Mouse (Mus musculus) mesoderm, embryonic 11.5 days (tissue): ENCODE measurements at regions not wholly inside any gene's neighbourhood (a gene's known extent, or its start where the extent isn't known, plus 50 kb on each side); places are given as distances from the start of the nearest gene placed in this dataset.
"Not testable (repeated sequence)": the region's sequence is repeated elsewhere in the genome, so short reads cannot be mapped to it uniquely, and the experiment has no call there.

Experiments used
- DNase-seq: peaks from one replicate; pipeline ENCODE4 v3.0.0-alpha.2; 2012; ENCODE audit warnings: low read depth, low spot score

DNA sequence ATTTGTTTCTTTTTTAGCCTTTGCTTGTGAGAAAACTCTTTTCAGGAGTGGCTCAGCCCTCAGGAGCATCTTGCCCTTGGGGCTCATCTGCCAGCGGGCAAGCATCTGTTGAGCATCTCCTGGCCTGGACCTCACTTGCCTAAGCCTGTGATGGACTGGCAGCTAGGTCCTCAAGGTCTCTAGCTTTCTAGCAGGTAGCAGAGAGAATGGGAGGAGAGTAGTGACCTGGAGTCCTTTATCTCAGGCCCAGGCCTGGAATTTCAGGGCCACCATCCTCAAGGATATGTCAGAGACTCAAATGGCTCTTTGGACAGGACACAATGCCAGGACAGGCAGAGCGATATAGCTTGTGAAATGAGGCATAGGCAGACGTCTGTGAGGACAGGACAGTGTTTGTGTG lies 59.3 kb upstream of the Klf13 start:
- DNase-seq = no peak

DNA sequence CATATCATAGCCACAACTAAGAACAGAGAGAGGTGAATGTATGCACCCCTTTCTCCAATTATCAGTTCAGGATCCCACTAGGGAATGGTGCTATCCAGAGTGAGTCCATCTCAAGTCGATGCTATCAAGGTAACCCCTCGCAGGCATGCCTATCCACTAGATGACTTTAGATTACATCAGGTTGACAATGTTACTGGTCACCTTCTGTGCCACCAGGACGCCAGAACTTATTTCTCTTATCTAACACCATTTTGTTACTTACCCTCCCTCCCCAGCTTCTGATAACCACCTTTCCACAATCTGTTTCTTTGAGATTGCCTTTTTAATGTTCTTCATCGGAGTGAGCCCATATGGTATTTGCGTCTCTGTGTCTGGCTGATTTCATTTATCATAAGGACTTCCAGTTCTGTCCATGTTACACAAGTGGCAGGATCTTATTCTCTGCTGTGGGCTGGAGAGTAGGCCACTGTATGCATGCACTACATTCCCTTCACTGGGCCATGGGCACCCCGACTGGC lies 57.9 kb upstream of the Klf13 start:
- DNase-seq = no peak

DNA sequence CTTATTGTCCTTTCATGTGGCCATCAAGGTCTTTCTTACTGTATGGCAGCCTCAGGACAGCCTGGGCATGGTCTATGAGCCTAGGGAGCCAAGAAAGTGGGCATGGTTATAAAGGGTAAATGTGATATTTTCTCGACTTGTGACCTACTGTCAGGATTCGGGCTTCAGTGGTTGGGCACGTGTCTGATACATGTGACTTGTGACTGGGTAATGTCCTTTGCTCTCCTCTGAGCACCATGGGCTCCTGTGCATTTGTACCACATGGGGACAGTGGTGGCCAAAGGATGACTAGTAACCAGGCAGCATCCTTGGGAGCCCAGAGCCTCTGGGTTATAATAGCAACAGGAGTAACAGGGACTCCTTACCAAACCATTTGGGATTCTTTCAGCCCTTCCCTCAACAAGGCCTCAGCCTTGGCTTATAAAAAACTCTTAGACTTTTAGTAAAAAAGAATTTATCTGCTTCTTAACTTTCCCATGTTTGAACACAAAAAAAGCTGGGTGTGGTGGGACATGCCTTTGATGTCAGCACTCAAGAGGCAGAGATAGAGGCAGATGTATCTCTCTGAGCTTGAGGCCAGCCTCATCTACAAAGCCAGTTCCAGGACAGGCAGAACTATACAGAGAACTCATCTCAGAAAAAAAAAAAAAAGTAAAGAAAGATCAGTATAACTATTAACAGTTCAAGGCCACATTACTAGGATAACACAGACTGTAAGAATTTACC lies 56.7 kb upstream of the Klf13 start:
- DNase-seq = no peak

DNA sequence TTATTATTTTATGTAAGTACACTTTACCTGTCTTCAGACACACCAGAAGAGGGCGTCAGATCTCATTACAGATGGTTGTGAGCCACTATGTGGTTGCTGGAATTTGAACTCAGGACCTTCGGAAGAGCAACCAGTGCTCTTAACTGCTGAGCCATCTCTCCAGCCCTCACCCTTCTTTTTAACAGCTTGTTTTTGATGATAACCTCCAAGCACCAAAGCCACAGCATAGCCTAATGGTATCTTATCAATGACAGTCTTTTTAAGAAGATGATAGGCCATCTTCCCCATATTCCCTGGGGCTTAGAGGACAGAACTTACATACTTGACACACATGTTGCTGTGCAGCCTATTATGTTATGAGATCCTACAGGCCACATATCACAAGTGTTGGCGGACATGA lies 56.1 kb upstream of the Klf13 start:
- not testable (repeated sequence) for DNase-seq

DNA sequence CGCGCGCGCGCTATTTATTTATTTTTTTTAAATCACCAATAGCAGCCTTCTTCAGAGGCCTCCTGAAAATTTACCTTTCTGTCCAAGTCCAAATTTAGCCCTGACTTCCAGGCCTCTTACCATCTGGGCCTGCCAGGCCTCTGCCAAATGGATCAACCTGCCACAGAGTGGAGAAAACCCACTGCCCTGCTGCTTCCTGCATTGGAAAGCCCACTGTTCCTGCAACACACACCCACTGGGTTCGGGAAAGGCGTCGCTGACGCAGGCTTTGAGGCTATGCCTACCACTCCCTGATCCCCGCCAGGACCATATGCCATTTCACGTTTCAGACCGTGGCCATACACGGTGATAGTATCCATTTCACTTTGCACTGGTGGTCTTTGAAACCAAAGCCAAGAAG lies 53.4 kb upstream of the Klf13 start:
- no peak for DNase-seq

DNA sequence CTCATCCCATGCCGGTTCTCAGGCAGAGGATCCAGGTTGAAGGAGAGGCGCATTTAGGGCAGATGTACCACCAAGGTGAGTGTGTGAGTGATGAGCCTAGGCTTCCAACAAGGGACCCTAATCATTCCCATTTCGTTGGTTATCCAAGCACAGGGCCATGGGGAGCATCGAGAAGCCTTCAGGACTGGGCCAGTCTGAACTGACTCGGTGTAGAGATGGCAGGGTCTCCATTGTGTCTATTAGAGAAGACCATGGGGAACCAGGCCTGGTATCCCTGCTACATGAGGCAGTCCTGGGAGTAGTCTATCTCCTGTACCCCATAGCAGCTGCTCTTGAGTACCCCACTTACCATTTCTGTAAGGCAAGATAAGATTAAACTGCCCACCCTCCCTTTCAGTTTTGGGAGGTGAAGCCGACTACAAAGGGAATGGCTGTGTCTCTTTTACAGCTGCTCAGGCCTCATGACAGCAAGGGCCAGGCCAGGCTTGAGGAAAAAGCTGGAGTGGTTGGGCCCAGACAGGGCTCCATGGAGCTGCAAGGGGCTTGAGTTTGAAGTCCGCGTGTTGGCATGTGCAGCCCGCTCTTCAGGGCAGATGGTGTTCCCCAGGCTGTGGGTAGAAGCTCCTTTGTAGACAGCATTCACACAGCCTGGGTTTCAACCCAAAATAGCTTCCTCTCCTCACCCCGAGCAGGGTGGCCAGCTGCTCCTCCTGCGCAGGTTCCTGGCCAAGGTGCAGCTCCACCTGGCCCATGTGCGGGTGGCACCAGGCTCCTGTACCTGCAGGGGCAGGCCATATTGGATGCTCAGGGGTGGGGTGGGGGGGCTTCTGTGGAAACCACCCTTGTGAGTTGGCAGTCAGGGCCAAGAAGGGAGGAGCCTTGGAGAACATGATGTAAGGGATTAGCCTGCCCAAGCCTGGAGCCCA lies 52.6 kb upstream of the Klf13 start:
- DNase-seq = no peak

DNA sequence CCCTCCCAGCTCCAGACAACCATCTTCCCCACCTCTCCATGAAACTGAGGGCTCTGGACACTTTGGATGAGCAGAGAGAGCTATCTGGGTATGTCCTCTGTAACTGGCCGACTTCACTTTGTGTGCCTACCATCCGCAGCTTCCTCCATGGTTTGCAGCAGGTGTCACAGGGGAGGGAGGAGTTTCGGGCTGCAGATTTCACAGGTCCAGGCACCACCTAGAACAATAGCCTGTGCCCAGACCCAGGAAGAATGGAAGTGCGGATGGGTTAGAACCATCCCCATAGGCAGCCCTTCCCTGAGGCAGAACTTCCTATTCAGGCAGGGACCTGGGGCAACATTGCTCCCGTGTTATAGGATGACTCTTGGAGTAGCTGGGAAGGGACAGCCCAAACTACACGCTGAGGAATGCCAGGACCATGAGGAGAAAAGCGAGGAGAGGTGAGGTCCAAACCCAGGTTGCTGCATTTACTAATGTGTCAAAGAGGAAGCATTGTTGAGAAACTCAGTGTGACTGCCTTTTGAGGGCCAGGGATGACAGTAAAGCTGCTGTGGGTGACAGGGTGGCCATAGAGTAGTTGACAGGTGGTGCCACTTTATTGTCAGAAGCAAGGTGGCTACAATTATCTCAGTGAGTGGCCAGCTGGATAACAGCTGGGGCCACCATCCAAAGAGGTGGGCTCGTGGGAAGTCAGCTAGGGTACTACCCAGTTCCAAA lies 51.8 kb upstream of the Klf13 start:
- no peak for DNase-seq

DNA sequence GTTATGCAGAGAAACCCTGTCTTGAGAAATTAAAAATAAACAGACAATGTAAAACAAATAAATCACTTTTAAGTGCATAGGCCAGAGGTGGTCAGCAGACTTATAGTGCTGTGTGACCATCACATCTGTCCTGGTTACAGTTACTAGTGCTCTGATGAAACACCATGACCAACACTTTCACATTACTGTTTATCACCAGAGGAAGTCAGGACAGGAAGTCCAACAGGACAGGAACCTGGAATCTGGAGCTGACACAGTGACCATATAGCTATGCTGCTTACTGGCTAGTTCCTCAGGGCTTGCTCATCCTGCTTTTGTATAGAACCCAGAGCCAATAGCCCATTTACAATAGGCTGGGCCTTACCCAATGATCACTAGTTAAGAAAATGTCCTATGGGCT lies 51.0 kb upstream of the Klf13 start:
- DNase-seq = no peak
